Mouse (Mus musculus) cortical plate, adult 2 months (tissue): Measurements from ENCODE around the gene Ccdc155.

ENCODE experiments used
- CTCF ChIP-seq: fragments of 200-500 bp; IDR thresholded peaks from 2 replicates; pipeline ENCODE4 v1.5.1; 2011; ENCODE audit warnings: mild to moderate bottlenecking, control low read depth, low read length; ENCODE audit not compliant: insufficient read depth; ENCODE audit errors: extremely low read depth
- POLR2A ChIP-seq: fragments of 200-500 bp; IDR thresholded peaks from 2 replicates; pipeline ENCODE4 v1.6.1; 2011; ENCODE audit warnings: mild to moderate bottlenecking, low read length, control low read depth; ENCODE audit not compliant: insufficient read depth; ENCODE audit errors: extremely low read depth

GRCm38 (mm10) chr7:45144368-45145174 lies 60.1 kb downstream of the Ccdc155 start:
- TF ChIP-seq CTCF (no peak), POLR2A (no peak)
